Mouse (Mus musculus) layer of hippocampus, adult 11-12 months (tissue): Measurements from ENCODE around the gene Gm29609.
"Not testable (repeated sequence)": the region's sequence is repeated elsewhere in the genome, so short reads cannot be mapped to it uniquely, and the experiment has no call there.

Source experiments
- DNase-seq: peaks from one replicate; pipeline ENCODE4 v3.0.0; 2022; ENCODE audit warnings: low spot score

Gene Gm29609

GRCm38 (mm10) chr5:31179766-31180630 lies at the start of gene Gm29609, which contains the start of gene Gtf3c2:
Gm29609 (minus strand) TSS chr5:31179911.
Gtf3c2 (minus strand) TSS chr5:31180144.
- peak; percentile 97 for DNase-seq

GRCm38 (mm10) chr5:31226641-31227040 lies 46.9 kb upstream of the Gm29609 start:
- DNase-seq = no peak

GRCm38 (mm10) chr5:31222696-31223095 lies 43.0 kb upstream of the Gm29609 start:
- DNase-seq = no peak

- DNase-seq = peak; percentile 58
Measured at GRCm38 (mm10) chr5:31221304-31221945, 41.7 kb upstream of the Gm29609 start.

GRCm38 (mm10) chr5:31220448-31221303 lies 41.0 kb upstream of the Gm29609 start, which contains the start of gene Ppm1g:
Ppm1g (minus strand) TSS chr5:31220687.
- DNase-seq = peak; percentile 95

- DNase-seq = peak; percentile 41
Measured at GRCm38 (mm10) chr5:31219911-31220447, 40.3 kb upstream of the Gm29609 start.

- DNase-seq = no peak
Measured at GRCm38 (mm10) chr5:31219474-31219873, 39.8 kb upstream of the Gm29609 start.

GRCm38 (mm10) chr5:31219070-31219469 lies 39.4 kb upstream of the Gm29609 start:
- no peak for DNase-seq

GRCm38 (mm10) chr5:31218294-31218693 lies 38.6 kb upstream of the Gm29609 start:
- no peak for DNase-seq

GRCm38 (mm10) chr5:31216554-31216953 lies 36.8 kb upstream of the Gm29609 start:
- not testable (repeated sequence) for DNase-seq

GRCm38 (mm10) chr5:31204421-31204820 lies 24.7 kb upstream of the Gm29609 start:
- DNase-seq = no peak

GRCm38 (mm10) chr5:31203866-31204265 lies 24.2 kb upstream of the Gm29609 start:
- no peak for DNase-seq

GRCm38 (mm10) chr5:31202933-31203332 lies 23.2 kb upstream of the Gm29609 start:
- DNase-seq = no peak

GRCm38 (mm10) chr5:31201742-31202590 lies 22.3 kb upstream of the Gm29609 start, which contains the start of gene Zfp513:
Zfp513 (minus strand) TSS chr5:31202303.
- DNase-seq = peak; percentile 98

- no peak for DNase-seq
Measured at GRCm38 (mm10) chr5:31201042-31201741, 21.5 kb upstream of the Gm29609 start.

GRCm38 (mm10) chr5:31200327-31200768 lies 20.6 kb upstream of the Gm29609 start:
- no peak for DNase-seq

GRCm38 (mm10) chr5:31199893-31200292 lies 20.2 kb upstream of the Gm29609 start:
- no peak for DNase-seq

- no peak for DNase-seq
Measured at GRCm38 (mm10) chr5:31199321-31199892, 19.7 kb upstream of the Gm29609 start.

- DNase-seq = no peak
Measured at GRCm38 (mm10) chr5:31198616-31199320, 19.1 kb upstream of the Gm29609 start.
